Mouse (Mus musculus): Measurements from ENCODE around the gene Rabggtb. TPM values are rescaled to one million over a fixed set of nuclear protein-coding genes. Genes with fewer than 3 reads are reported as not detected.
A peak's percentile ranks its signal among the peaks of the same experiment; 100 is the strongest.

The Rabggtb gene
- polyA plus RNA-seq, 1 experiment from 2014 or later: 36.6 TPM

DNA sequence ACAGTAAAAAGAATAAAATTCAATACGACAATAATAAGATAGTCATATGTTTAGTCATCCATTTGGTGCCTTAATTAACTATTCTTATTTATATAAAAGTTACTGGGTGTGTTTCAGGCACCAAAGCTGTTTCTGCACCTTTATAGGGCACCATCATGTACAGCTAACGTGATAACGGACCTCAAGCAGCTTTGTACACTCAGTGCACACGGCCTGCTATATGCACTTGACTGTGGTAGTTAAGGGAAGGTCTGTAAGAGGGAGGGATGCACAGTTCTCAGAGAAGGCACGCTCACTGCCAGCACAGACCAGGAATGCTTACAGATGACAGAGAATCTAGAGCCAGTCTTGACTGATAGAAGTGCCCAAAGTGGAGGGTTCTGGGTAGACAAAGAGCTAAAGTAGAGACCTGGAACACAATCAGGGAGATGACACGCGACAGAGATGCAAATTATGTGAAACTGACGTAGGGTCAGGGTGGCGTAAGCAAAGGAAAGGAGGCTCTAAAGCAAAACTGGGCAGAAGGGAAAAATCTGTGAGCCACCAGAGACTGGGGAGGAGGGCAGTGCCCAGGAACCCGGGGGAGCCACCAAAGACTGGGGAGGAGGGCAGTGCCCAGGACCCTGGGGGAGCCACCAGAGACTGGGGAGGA is 54.3 kb downstream of the Rabggtb start:
- H3K27me3 ChIP-seq: no peaks in the 10 kb centered on the region
- 63% methylated on average over 10 of the region's 10 CpGs for WGBS (ENCODE audit: insufficient replicate concordance)
- peak overlapping the region; percentile 55; the same call in 1 of the 2 replicates for H3K27ac ChIP-seq (replicated peaks)

More for the DNA sequence above, 54.3 kb downstream of the Rabggtb start:
- Histone ChIP-seq H3K36me3 (replicated peaks) (no peaks in the 10 kb centered on the region), H3K9ac (no peak overlapping the region), H3K4me3 (replicated peaks) (no peak overlapping the region), H3K4me1 (replicated peaks) (peaks cover 47% of the 10 kb centered on the region), H3K9me3 (replicated peaks) (no peaks in the 10 kb centered on the region), H3K4me2 (no peak overlapping the region)
- 0 out of 2 replicates have a peak, but pooled peaks have one; percentile 23 for ATAC-seq (ENCODE audit: insufficient read depth)

Other genes starting within 250 kb of the Rabggtb start
- gene St6galnac3, start 187.8 kb downstream of the Rabggtb start, polyA plus RNA-seq (2015; fragmentation: Nextera tagmentation; extraction: Ambion mirVana): 10.1 and 10.2 TPM in 2 replicates
- gene Asb17, start 68.8 kb downstream of the Rabggtb start, polyA plus RNA-seq (2015; fragmentation: Nextera tagmentation; extraction: Ambion mirVana): 2.6 and 3.0 TPM in 2 replicates
- gene Msh4, start 6.9 kb downstream of the Rabggtb start, polyA plus RNA-seq (2015; fragmentation: Nextera tagmentation; extraction: Ambion mirVana): 0.03 TPM in 1 of 2 replicates, not detected in the other
- 82.5 and 101 TPM in 2 replicates for gene Acadm, start 31.6 kb upstream of the Rabggtb start, polyA plus RNA-seq (2015; fragmentation: Nextera tagmentation; extraction: Ambion mirVana)
- gene Slc44a5, start 60.4 kb upstream of the Rabggtb start, polyA plus RNA-seq (2015; fragmentation: Nextera tagmentation; extraction: Ambion mirVana): 0.10 and 0.29 TPM in 2 replicates